Mouse (Mus musculus) induced T-regulatory cell, adult 2 months (primary cell): Measurements from ENCODE around the gene Dppa3.

Source experiments
- DNase-seq: peaks from one replicate; pipeline ENCODE4 v3.0.0-alpha.2; 2012; ENCODE audit warnings: low read depth

Gene Dppa3

DNA sequence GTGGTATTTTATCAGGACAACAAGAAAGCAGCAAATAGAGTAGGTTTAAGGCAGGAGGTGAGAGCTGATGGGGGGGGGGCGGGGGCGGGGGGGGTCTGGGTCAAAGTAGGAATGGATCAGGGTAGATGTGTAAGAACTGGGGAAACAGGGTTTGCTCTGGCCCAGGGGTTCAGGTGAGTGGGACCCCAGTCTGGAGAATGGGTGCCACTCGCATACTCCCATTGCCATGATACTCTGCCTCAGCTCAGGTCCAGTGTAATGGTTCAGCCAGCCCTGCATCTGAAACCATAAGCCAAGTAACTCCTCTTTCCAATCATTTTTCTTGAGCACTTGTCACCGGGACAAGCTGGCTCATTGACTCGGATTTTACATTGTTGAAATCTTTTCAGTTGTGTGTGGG lies 42.6 kb downstream of the Dppa3 start:
- no peak for DNase-seq

GRCm38 (mm10) chr6:122669406-122670200 lies 43.4 kb downstream of the Dppa3 start:
- DNase-seq, result peak; percentile 92

DNA sequence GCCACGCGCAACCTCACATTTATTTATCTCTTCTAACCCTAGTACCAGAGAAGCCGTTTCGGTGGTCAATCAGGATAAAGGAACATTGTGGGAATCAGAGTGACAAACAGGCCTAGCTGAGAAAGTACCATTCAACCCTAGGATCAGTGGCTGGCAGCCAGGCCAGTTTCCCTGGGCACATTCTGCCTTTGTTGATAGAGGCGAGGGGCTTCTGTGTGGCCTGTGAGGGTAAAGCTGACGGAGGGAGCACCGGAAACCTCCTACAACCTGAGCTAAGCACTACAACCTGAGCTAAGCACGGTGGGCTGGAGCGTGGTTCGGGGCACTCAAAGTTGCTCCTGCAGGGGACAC lies 44.0 kb downstream of the Dppa3 start:
- no peak for DNase-seq

DNA sequence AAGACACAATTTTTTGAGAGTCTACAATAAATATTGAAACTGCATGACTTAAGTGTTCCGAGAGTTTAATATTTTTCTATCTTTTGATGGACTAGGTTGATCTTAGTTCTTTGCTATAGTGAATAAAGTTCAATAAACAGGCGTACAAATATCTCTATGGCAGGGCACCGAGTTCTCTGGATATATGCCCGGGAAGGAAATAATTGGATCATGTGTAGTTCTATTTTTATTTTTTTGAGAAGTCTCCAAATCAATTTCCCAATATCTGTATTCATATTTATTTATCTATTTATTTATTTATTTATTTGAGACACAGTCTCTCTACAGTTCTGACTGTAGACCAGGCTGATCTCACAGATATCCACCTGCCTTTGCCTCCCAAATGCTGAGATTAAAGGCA lies 44.6 kb downstream of the Dppa3 start:
- no peak for DNase-seq

DNA sequence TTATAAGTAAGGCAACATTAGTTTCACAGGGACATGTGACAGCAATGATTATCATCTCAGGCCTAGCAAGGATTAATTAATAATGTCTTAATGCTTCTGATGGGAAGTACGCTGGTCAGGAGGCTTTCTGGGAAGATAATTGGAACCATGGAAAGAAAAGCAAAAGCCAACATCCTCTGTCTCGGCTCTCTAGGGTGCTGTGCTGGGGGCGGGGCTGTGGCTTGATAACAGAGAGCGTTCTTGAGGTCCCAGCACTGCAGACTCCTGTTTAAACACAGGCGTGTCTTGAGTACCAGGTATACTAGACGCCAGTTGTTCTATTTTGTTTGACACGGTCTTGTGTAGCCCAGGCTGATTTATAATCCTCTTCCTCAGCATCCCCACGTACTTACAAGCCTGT lies 46.5 kb downstream of the Dppa3 start:
- no peak for DNase-seq
